Mouse (Mus musculus) ES-E14 (cell line): Measurements from ENCODE around the gene Hmga1b.

Experiments
- CHD2 ChIP-seq: IDR thresholded peaks from 2 replicates; pipeline ENCODE4 v1.6.1; 2014; ENCODE audit warnings: mild to moderate bottlenecking, low read depth, low read length, inconsistent platforms
- MAFK ChIP-seq: IDR thresholded peaks from 2 replicates; pipeline ENCODE4 v1.6.1; 2014; ENCODE audit warnings: mild to moderate bottlenecking, low read depth, low read length, inconsistent platforms; ENCODE audit not compliant: insufficient read depth
- ZC3H11A ChIP-seq: IDR thresholded peaks from 2 replicates; pipeline ENCODE4 v1.6.1; 2012; ENCODE audit warnings: low read depth, mild to moderate bottlenecking, inconsistent platforms, low read length, borderline replicate concordance

- TF ChIP-seq ZC3H11A, result no peak
- TF ChIP-seq CHD2, result no peak
- TF ChIP-seq MAFK, result no peak
Observed at GRCm38 (mm10) chr11:120751606-120752005, 11.0 kb upstream of the Hmga1b start.
